Mouse (Mus musculus) brain, adult 2 months (tissue): ENCODE results near the gene Id1.
A peak's percentile ranks its signal among the peaks of the same experiment; 100 is the strongest.

Source experiments
- DNase-seq: peaks from one replicate; pipeline ENCODE4 v3.0.0; 2011; ENCODE audit warnings: low read depth, low spot score

Gene Id1

GRCm38 (mm10) chr2:152783241-152783640 is 47.2 kb downstream of the Id1 start:
- peak; percentile 62 for DNase-seq

- DNase-seq = no peak
Observed at GRCm38 (mm10) chr2:152784640-152785039, 48.6 kb downstream of the Id1 start.

- peak; percentile 94 for DNase-seq
Observed at GRCm38 (mm10) chr2:152785446-152786350, 49.6 kb downstream of the Id1 start.
